In genomic region chr11:67455527-67455981, GRCm38 (mm10) we compare ENCODE assay signal across 8 mouse cellular contexts. TPM values are rescaled to one million over a fixed set of nuclear protein-coding genes. Genes with fewer than 3 reads are reported as not detected.
A peak's percentile ranks its signal among the peaks of the same experiment; 100 is the strongest.
DNase-seq lines count a peak whose midpoint lies in the region; ATAC-seq and TF ChIP-seq lines count a peak whose summit lies in the region.

No protein-coding gene starts in this region.

- peak overlapping the region; percentile 66 for H3K4me3 ChIP-seq in layer of hippocampus, adult 2 months
- peak overlapping the region; percentile 58 for H3K4me3 ChIP-seq in brown adipose tissue, adult 24 weeks (ENCODE audit: insufficient read depth, low read depth, low read length)
- H3K4me3 ChIP-seq in heart, embryonic 10.5 days, result peak overlapping the region; percentile 83
- H3K4me3 ChIP-seq in macrophage (ENCODE audit: inconsistent target), result peak overlapping the region; percentile 63
- H3K4me3 ChIP-seq in stomach, postnatal 0 days (ENCODE audit: low read depth, low read length), result peak overlapping the region; percentile 74

- H3K9ac ChIP-seq in stomach, postnatal 0 days (ENCODE audit: low read length), result peak overlapping the region; percentile 69

- H3K4me1 ChIP-seq in brown adipose tissue, adult 24 weeks (ENCODE audit: control insufficient read depth, insufficient read depth, insufficient read length, low read length), result no peaks in the 10 kb centered on the region; the same call in 1 of the 2 replicates
- peaks cover 45% of the 10 kb centered on the region for H3K4me1 ChIP-seq in heart, embryonic 10.5 days
- no peaks in the 10 kb centered on the region; the same call in 1 of the 2 replicates for H3K4me1 ChIP-seq in stomach, postnatal 0 days (replicated peaks; ENCODE audit: control insufficient read depth, insufficient read depth)

- no peaks in the 10 kb centered on the region for H3K36me3 ChIP-seq in heart, embryonic 10.5 days
- no peaks in the 10 kb centered on the region for H3K36me3 ChIP-seq in macrophage (ENCODE audit: inconsistent target)
- no peaks in the 10 kb centered on the region for H3K36me3 ChIP-seq in stomach, postnatal 0 days (ENCODE audit: control insufficient read depth, insufficient read depth, low read length)

- DNase-seq in layer of hippocampus, adult 2 months (ENCODE audit: low spot score in 2 of 2), result no peak
- no peak for DNase-seq in layer of hippocampus, postnatal 14 days (ENCODE audit: low spot score in 2 of 2)
- peak; percentile 78 for DNase-seq in heart, embryonic 10.5 days (ENCODE audit: low spot score)
- peak; percentile 67 for DNase-seq in kidney, postnatal 10 days
- peak; percentile 35 for DNase-seq in stomach, postnatal 0 days (ENCODE audit: low spot score)
- DNase-seq in right cerebral cortex, postnatal 36 days (ENCODE audit: low spot score in 2 of 2), result no peak

- peak overlapping the region; percentile 98 for H3K4me2 ChIP-seq in stomach, postnatal 0 days (replicated peaks; ENCODE audit: low read depth)

- H3K27me3 ChIP-seq in heart, embryonic 10.5 days (ENCODE audit: insufficient read depth, poor library complexity, severe bottlenecking), result peaks cover 46% of the 10 kb centered on the region
- no peaks in the 10 kb centered on the region for H3K27me3 ChIP-seq in stomach, postnatal 0 days (ENCODE audit: control insufficient read depth, insufficient read depth, low read length)

- peak overlapping the region; percentile 67; the same call in 1 of the 2 replicates for H3K27ac ChIP-seq in layer of hippocampus, adult 2 months
- no peak overlapping the region for H3K27ac ChIP-seq in brown adipose tissue, adult 24 weeks (replicated peaks; ENCODE audit: low read depth, low read length)
- peak overlapping the region; percentile 88 for H3K27ac ChIP-seq in heart, embryonic 10.5 days
- H3K27ac ChIP-seq in macrophage, result peak overlapping the region; percentile 45
- 0 out of 2 replicates have a peak overlapping the region, but pooled peaks have one; percentile 53 for H3K27ac ChIP-seq in stomach, postnatal 0 days (replicated peaks)

- TF ChIP-seq EP300 in stomach, postnatal 0 days (optimal IDR thresholded peaks at IDR 0.05), result no peak

- WGBS in heart, embryonic 10.5 days, result under 1% methylated on average over 42 of the region's 42 CpGs
- 4% methylated on average over 42 of the region's 42 CpGs for WGBS in macrophage (ENCODE audit: missing documents)
- WGBS in stomach, postnatal 0 days, result under 1% methylated on average over 36 of the region's 42 CpGs

- ATAC-seq in stomach, postnatal 0 days (ENCODE audit: low FRiP score, low TSS enrichment), result peak; percentile 56

- H3K79me2 ChIP-seq in macrophage (ENCODE audit: inconsistent target), result peaks cover 42% of the 10 kb centered on the region

- no peaks in the 10 kb centered on the region for H3K9me3 ChIP-seq in heart, embryonic 10.5 days
- no peaks in the 10 kb centered on the region for H3K9me3 ChIP-seq in stomach, postnatal 0 days (ENCODE audit: control insufficient read depth, low read length)

- no peak for TF ChIP-seq CTCF in layer of hippocampus, adult 2 months (conservative IDR thresholded peaks at IDR 0.05)
- no peak for TF ChIP-seq CTCF in stomach, postnatal 0 days (IDR thresholded peaks at IDR 0.05; ENCODE audit: low read depth)

RNA-seq across cellular contexts. Expression of gene Gas7, which starts 0.3 kb away (rescaled TPM):
- 100 to 1,000 TPM; 453 to 462 TPM for total RNA-seq in layer of hippocampus, adult 2 months (2021)
- 100 to 1,000 TPM; 391 to 397 TPM for total RNA-seq in layer of hippocampus, postnatal 14 days (2021)
- 7.5 and 10.8 TPM in 2 replicates for polyA plus RNA-seq in brown adipose tissue, adult 24 weeks (2012; ENCODE audit: insufficient read depth, insufficient read length, missing spikeins)
- 3.0 and 6.1 TPM in 2 replicates for polyA plus RNA-seq in heart, embryonic 10.5 days (2016; fragmentation: Nextera tagmentation; extraction: Ambion mirVana)
- 1,000 to 10,000 TPM in 9 of 26 experiments, 100 to 1,000 TPM in 17; 208 to 2,451 (median 601) TPM for total RNA-seq in macrophage (2018; cell fraction: chromatin; rRNA removed)
- 100 to 1,000 TPM; 162 to 553 (median 186) TPM for total RNA-seq in macrophage (2018; cell fraction: cytosol; rRNA removed)
- 1,000 to 10,000 TPM in 4 of 26 experiments, 100 to 1,000 TPM in 22; 124 to 1,781 (median 391) TPM for total RNA-seq in macrophage (2018; cell fraction: nucleus; rRNA removed)
- 39.5 to 121 TPM (median 113 TPM) in 3 replicates for polyA plus RNA-seq in macrophage (2018)
- polyA plus RNA-seq in stomach, postnatal 0 days (2015; fragmentation: Nextera tagmentation; extraction: Ambion mirVana), result 18.3 and 19.1 TPM in 2 replicates

Comparison
In these comparisons a context has a peak if more than half of its experiments do, and no peak if none do; other contexts are left out.
1. DNase-seq: peak in heart, embryonic 10.5 days (single experiment), kidney, postnatal 10 days (single experiment) and stomach, postnatal 0 days (single experiment); none in layer of hippocampus, adult 2 months (0 of 2), layer of hippocampus, postnatal 14 days (0 of 2) and right cerebral cortex, postnatal 36 days (0 of 2).
2. Peak in every context shown above with its lines, with median percentiles within 50 percentile points of each other: H3K4me3 ChIP-seq.